Mouse (Mus musculus): ENCODE results near the gene Vps13d. TPM values are rescaled to one million over a fixed set of nuclear protein-coding genes. Genes with fewer than 3 reads are reported as not detected.
A peak's percentile ranks its signal among the peaks of the same experiment; 100 is the strongest.

The Vps13d gene
- total RNA-seq, 2 experiments from 2014 or later: 26.3 to 27.2 TPM

GRCm38 (mm10) chr4:145004176-145004575 is 190.6 kb downstream of the Vps13d start:
- DNase-seq: no peak

- no peak for DNase-seq
Measured at GRCm38 (mm10) chr4:145002733-145003132, 192.1 kb downstream of the Vps13d start.

GRCm38 (mm10) chr4:144999903-145000382 is 194.9 kb downstream of the Vps13d start:
- peak; percentile 62 for DNase-seq

- no peak for DNase-seq
Measured at GRCm38 (mm10) chr4:144999572-144999880, 195.3 kb downstream of the Vps13d start.

- no peak for DNase-seq
Measured at GRCm38 (mm10) chr4:144998808-144999571, 195.8 kb downstream of the Vps13d start.

GRCm38 (mm10) chr4:144997887-144998658 is 196.7 kb downstream of the Vps13d start:
- DNase-seq: no peak

GRCm38 (mm10) chr4:144996996-144997820 is 197.6 kb downstream of the Vps13d start:
- DNase-seq: no peak

GRCm38 (mm10) chr4:144995826-144996225 is 199.0 kb downstream of the Vps13d start:
- no peak for DNase-seq

GRCm38 (mm10) chr4:144993047-144993917 is 201.5 kb downstream of the Vps13d start:
- DNase-seq: no peak

GRCm38 (mm10) chr4:144992413-144992812 is 202.4 kb downstream of the Vps13d start:
- no peak for DNase-seq

GRCm38 (mm10) chr4:144988443-144989206 is 206.2 kb downstream of the Vps13d start:
- DNase-seq: no peak

GRCm38 (mm10) chr4:144986016-144986805 is 208.6 kb downstream of the Vps13d start:
- DNase-seq: no peak

- no peak for DNase-seq
Measured at GRCm38 (mm10) chr4:144983821-144984371, 210.9 kb downstream of the Vps13d start.

- no peak for DNase-seq
Measured at GRCm38 (mm10) chr4:144983228-144983744, 211.5 kb downstream of the Vps13d start.

- DNase-seq: no peak
Measured at GRCm38 (mm10) chr4:144980811-144981551, 213.8 kb downstream of the Vps13d start.

- DNase-seq: no peak
Measured at GRCm38 (mm10) chr4:144980110-144980509, 214.7 kb downstream of the Vps13d start.

GRCm38 (mm10) chr4:144978039-144978438 is 216.8 kb downstream of the Vps13d start:
- no peak for DNase-seq

GRCm38 (mm10) chr4:144977057-144977456 is 217.7 kb downstream of the Vps13d start:
- DNase-seq: no peak

- DNase-seq: no peak
Measured at GRCm38 (mm10) chr4:144975505-144975904, 219.3 kb downstream of the Vps13d start.
